Mouse (Mus musculus): ENCODE measurements around the gene Zfp710.

DNA sequence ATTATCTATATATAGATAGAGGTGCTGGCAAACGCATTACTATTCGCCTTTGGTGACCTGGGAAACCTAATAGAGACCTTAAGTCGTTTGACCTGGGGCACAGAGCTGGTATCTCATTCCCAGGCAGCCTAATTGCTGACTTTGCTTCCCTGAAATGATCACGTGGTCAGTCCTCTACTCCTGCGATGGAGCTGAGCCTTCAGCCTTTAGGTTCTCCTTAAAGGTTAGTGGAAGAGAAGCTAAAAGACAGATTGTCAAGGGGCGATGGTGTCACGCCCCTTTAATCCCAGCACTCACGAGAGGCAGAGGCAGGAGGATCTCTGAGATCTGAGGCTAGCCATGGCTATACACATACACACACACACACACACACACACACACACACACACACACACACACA lies 5.9 kb downstream of the Zfp710 start:
- no peak for TF ChIP-seq CTCF (conservative IDR thresholded peaks at IDR 0.05; ENCODE audit: low read length)
- no peak for TF ChIP-seq POU5F1 (IDR thresholded peaks at IDR 0.05; ENCODE audit: borderline replicate concordance, low read length)

All from E14TG2a.4 (cell line).